Mouse (Mus musculus): ENCODE results near the gene Chrna3. TPM values are rescaled to one million over a fixed set of nuclear protein-coding genes. Genes with fewer than 3 reads are reported as not detected.

Chrna3 gene
- polyA plus RNA-seq, 1 experiment from 2014 or later = 3.2 TPM

DNA sequence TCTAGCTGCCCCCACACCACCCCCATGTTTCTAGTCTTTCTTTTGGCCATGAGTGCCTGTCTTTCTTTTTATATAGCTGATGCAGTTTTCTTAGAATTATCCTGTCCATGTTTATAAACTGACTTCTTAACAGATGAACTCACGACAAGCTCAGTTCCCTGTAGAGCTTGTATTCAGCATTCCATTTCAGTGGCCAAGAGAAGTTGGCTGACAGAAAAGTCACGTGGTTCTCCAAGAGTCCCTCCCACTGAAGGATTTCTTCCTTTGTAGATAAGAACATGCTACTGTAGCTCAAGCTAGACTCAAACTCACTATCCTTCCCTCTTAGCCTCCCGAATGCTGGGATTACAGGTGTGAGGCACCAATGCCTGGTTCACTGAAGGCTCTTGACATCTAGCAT is 9.4 kb downstream of the Chrna3 start:
- no peaks in the 10 kb centered on the region for H3K36me3 ChIP-seq (ENCODE audit: control insufficient read depth, insufficient read depth, low read length)
- TF ChIP-seq CTCF (IDR thresholded peaks at IDR 0.05; ENCODE audit: low read depth) (no peak), EP300 (optimal IDR thresholded peaks at IDR 0.05) (no peak)
- no peak overlapping the region for H3K4me2 ChIP-seq (replicated peaks; ENCODE audit: low read depth)
- ATAC-seq (ENCODE audit: low FRiP score, low TSS enrichment) (no peak), DNase-seq (ENCODE audit: low spot score) (no peak)
- H3K9ac ChIP-seq (ENCODE audit: low read length) = no peak overlapping the region
- H3K27ac ChIP-seq (replicated peaks) = no peak overlapping the region
- 48% methylated on average over 3 of the region's 3 CpGs for WGBS
- H3K27me3 ChIP-seq (ENCODE audit: control insufficient read depth, insufficient read depth, low read length) = no peaks in the 10 kb centered on the region
- H3K9me3 ChIP-seq (ENCODE audit: control insufficient read depth, low read length) = no peaks in the 10 kb centered on the region
- no peaks in the 10 kb centered on the region for H3K4me1 ChIP-seq (replicated peaks; ENCODE audit: control insufficient read depth, insufficient read depth)
- no peak overlapping the region for H3K4me3 ChIP-seq (ENCODE audit: low read depth, low read length)

DNA sequence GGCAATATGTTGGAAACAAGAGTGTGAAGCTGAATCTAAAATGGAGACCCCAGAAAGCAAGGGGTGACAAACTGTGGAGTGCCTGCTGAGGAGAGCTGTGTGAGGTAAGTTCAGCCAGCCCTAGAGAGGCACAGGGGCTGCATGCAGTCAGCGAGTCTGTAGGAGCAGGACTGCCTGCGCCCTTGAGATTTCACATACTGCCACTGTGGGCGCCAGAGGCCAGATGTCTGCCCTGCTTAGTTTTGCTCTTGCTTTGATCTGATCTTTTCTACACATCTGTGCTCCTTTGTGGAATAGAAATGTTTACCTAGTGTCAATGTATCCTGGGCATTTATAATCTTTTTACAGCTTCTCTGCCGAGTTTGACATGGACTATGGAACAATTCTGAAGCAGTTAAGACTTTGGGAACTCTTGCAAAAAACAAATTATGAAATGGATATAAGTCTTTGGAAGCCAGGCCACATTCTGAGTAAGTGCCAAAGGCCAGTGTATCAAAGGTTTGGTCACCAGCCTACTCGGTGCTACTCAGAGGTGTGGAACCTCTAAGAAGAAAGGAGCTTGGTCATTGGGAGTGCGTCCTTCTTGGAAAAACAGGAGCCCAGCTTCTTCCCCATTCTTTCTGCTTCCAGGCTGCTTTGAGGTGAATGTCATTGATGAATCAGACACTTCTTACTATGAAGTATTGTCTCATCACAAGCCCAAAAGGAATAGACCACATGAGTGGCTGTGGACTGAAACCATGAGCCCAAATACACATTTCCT is 15.6 kb downstream of the Chrna3 start:
- ATAC-seq (ENCODE audit: low FRiP score, low TSS enrichment) = no peak
- H3K27ac ChIP-seq (replicated peaks) = no peak overlapping the region
- 24% methylated on average over 6 of the region's 6 CpGs for WGBS

DNA sequence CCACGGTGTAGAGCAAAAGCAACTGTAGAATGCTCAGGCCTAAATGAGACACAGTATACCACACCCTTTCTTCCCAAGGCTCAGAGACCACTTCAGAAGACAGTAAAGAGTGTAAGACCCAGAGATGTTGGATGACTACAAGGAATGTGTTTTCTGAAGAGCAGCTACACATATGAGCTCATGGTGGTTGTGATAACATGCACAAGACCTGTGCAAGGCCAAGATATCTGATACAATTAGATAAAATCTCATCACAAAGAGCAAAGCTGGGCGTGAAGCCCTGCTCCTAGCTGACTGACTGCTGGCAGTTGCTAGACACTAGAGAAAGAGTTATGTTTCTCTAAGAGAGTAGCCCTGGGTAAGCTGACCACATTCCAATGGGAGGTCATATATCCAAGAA is 16.7 kb downstream of the Chrna3 start:
- WGBS = 55% methylated on average over 2 of the region's 2 CpGs
- no peaks in the 10 kb centered on the region for H3K27me3 ChIP-seq (ENCODE audit: control insufficient read depth, insufficient read depth, low read length)
- no peak for TF ChIP-seq CTCF (IDR thresholded peaks at IDR 0.05; ENCODE audit: low read depth)
- TF ChIP-seq EP300 (optimal IDR thresholded peaks at IDR 0.05) = no peak

More for the DNA sequence above, 15.6 kb downstream of the Chrna3 start:
- no peak for DNase-seq (ENCODE audit: low spot score)
- no peak overlapping the region for H3K4me3 ChIP-seq (ENCODE audit: low read depth, low read length)
- peak; percentile 42 for TF ChIP-seq CTCF (IDR thresholded peaks at IDR 0.05; ENCODE audit: low read depth)
- no peak for TF ChIP-seq EP300 (optimal IDR thresholded peaks at IDR 0.05)
- H3K4me2 ChIP-seq (replicated peaks; ENCODE audit: low read depth) = no peak overlapping the region
- no peaks in the 10 kb centered on the region for H3K36me3 ChIP-seq (ENCODE audit: control insufficient read depth, insufficient read depth, low read length)
- H3K27me3 ChIP-seq (ENCODE audit: control insufficient read depth, insufficient read depth, low read length) = no peaks in the 10 kb centered on the region
- H3K9ac ChIP-seq (ENCODE audit: low read length) = no peak overlapping the region
- H3K9me3 ChIP-seq (ENCODE audit: control insufficient read depth, low read length) = no peaks in the 10 kb centered on the region
- no peaks in the 10 kb centered on the region for H3K4me1 ChIP-seq (replicated peaks; ENCODE audit: control insufficient read depth, insufficient read depth)

DNA sequence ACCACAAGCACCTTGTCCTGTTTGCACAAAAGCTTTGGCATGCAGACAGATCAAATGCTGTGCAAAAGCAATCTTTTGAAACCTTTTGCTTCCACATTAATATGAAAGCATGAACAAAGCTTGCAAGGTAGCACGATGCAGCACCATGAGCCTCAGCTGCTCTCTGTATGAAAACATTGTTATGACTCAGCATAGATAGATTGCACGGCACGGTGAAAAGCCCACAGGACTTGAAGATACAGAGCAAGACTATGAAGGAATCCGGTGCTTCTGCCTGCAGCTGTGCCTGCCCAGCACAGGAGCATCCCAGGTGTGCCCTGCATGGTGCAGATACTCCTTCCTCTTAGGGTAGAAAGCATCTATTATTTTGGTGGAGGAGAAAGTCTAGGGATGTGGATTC is 22.8 kb downstream of the Chrna3 start:
- no peak for TF ChIP-seq CTCF (IDR thresholded peaks at IDR 0.05; ENCODE audit: low read depth)
- TF ChIP-seq EP300 (optimal IDR thresholded peaks at IDR 0.05) = no peak
- no peak overlapping the region for H3K9ac ChIP-seq (ENCODE audit: low read length)

More for the DNA sequence above, 16.7 kb downstream of the Chrna3 start:
- DNase-seq (ENCODE audit: low spot score) (no peak), ATAC-seq (ENCODE audit: low FRiP score, low TSS enrichment) (no peak)
- Histone ChIP-seq H3K27ac (replicated peaks) (no peak overlapping the region), H3K4me1 (replicated peaks; ENCODE audit: control insufficient read depth, insufficient read depth) (no peaks in the 10 kb centered on the region), H3K36me3 (ENCODE audit: control insufficient read depth, insufficient read depth, low read length) (no peaks in the 10 kb centered on the region), H3K9me3 (ENCODE audit: control insufficient read depth, low read length) (no peaks in the 10 kb centered on the region), H3K9ac (ENCODE audit: low read length) (no peak overlapping the region), H3K4me3 (ENCODE audit: low read depth, low read length) (no peak overlapping the region), H3K4me2 (replicated peaks; ENCODE audit: low read depth) (no peak overlapping the region)

DNA sequence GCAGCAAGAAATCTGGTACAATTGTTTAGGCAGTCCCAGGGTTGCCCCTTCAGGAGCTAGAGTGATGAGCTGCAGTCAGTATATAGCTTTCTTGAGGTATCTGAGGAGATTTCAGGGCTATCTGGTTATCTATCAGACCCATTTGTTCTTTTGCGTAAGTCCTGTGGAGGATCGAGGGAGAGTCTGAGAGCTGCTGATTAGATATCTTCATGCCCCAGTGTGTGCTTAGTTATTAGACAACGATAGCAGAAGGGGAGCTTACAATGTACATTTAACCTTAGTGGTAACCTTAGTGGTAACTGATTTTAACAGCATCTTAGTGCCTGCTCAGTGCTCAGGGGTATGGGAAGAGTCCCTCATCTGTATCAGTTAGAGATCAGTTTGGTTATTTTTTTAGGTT is 30.7 kb downstream of the Chrna3 start:
- H3K4me2 ChIP-seq (replicated peaks; ENCODE audit: low read depth) = no peak overlapping the region
- no peaks in the 10 kb centered on the region for H3K27me3 ChIP-seq (ENCODE audit: control insufficient read depth, insufficient read depth, low read length)
- no peak overlapping the region for H3K9ac ChIP-seq (ENCODE audit: low read length)
- H3K36me3 ChIP-seq (ENCODE audit: control insufficient read depth, insufficient read depth, low read length) = no peaks in the 10 kb centered on the region
- ATAC-seq (ENCODE audit: low FRiP score, low TSS enrichment) (no peak), DNase-seq (ENCODE audit: low spot score) (no peak)
- 61% methylated on average over 3 of the region's 3 CpGs for WGBS
- H3K9me3 ChIP-seq (ENCODE audit: control insufficient read depth, low read length) = no peaks in the 10 kb centered on the region
- H3K4me1 ChIP-seq (replicated peaks; ENCODE audit: control insufficient read depth, insufficient read depth) = no peaks in the 10 kb centered on the region
- no peak overlapping the region for H3K4me3 ChIP-seq (ENCODE audit: low read depth, low read length)
- H3K27ac ChIP-seq (replicated peaks) = no peak overlapping the region
- TF ChIP-seq CTCF (IDR thresholded peaks at IDR 0.05; ENCODE audit: low read depth) (no peak), EP300 (optimal IDR thresholded peaks at IDR 0.05) (no peak)

More for the DNA sequence above, 22.8 kb downstream of the Chrna3 start:
- H3K36me3 ChIP-seq (ENCODE audit: control insufficient read depth, insufficient read depth, low read length) = no peaks in the 10 kb centered on the region
- H3K9me3 ChIP-seq (ENCODE audit: control insufficient read depth, low read length) = no peaks in the 10 kb centered on the region
- ATAC-seq (ENCODE audit: low FRiP score, low TSS enrichment) = no peak
- WGBS = 46% methylated on average over 4 of the region's 4 CpGs
- H3K27me3 ChIP-seq (ENCODE audit: control insufficient read depth, insufficient read depth, low read length) = no peaks in the 10 kb centered on the region
- H3K4me2 ChIP-seq (replicated peaks; ENCODE audit: low read depth) = no peak overlapping the region
- no peak overlapping the region for H3K27ac ChIP-seq (replicated peaks)
- H3K4me3 ChIP-seq (ENCODE audit: low read depth, low read length) = no peak overlapping the region
- H3K4me1 ChIP-seq (replicated peaks; ENCODE audit: control insufficient read depth, insufficient read depth) = no peaks in the 10 kb centered on the region
- no peak for DNase-seq (ENCODE audit: low spot score)

DNA sequence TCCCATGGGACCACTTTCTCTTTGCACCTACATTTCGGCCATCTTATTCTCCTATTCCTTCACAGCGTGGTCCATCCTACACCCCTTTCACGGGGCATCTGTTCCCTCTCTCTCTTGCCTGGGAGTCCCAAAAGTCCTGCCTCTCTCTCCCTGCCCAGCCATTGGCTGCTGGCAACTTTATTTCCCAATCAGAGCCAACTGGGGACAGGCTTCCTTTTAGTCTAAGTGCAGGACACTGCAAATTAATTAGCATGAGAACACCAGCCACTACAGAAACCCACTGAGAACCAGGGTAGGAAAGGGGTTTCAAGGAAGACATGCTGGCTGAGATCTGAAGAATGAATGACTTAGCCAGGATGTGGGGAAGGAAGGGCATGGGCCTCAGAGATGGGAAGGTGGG is 32.0 kb downstream of the Chrna3 start:
- no peak overlapping the region for H3K4me3 ChIP-seq (ENCODE audit: low read depth, low read length)
- DNase-seq (ENCODE audit: low spot score) (no peak), ATAC-seq (ENCODE audit: low FRiP score, low TSS enrichment) (no peak)
- no peaks in the 10 kb centered on the region for H3K4me1 ChIP-seq (replicated peaks; ENCODE audit: control insufficient read depth, insufficient read depth)
- no peaks in the 10 kb centered on the region for H3K27me3 ChIP-seq (ENCODE audit: control insufficient read depth, insufficient read depth, low read length)
- no peak overlapping the region for H3K27ac ChIP-seq (replicated peaks)
- TF ChIP-seq CTCF (IDR thresholded peaks at IDR 0.05; ENCODE audit: low read depth) (no peak), EP300 (optimal IDR thresholded peaks at IDR 0.05) (no peak)
- no peak overlapping the region for H3K9ac ChIP-seq (ENCODE audit: low read length)
- no peaks in the 10 kb centered on the region for H3K9me3 ChIP-seq (ENCODE audit: control insufficient read depth, low read length)
- 51% methylated on average over 3 of the region's 3 CpGs for WGBS
- no peaks in the 10 kb centered on the region for H3K36me3 ChIP-seq (ENCODE audit: control insufficient read depth, insufficient read depth, low read length)
- no peak overlapping the region for H3K4me2 ChIP-seq (replicated peaks; ENCODE audit: low read depth)

All from stomach, postnatal 0 days (tissue).